Mouse (Mus musculus) ES-Bruce4 (cell line): ENCODE measurements around the gene Rpl7l1.

Experiments
- CTCF ChIP-seq: IDR thresholded peaks from one replicate; pipeline ENCODE4 v1.8.1; 2011; ENCODE audit warnings: low read depth, low read length
- POLR2A ChIP-seq: IDR thresholded peaks from one replicate; pipeline ENCODE4 v1.8.1; 2011; ENCODE audit warnings: low read length; ENCODE audit not compliant: insufficient read depth

DNA sequence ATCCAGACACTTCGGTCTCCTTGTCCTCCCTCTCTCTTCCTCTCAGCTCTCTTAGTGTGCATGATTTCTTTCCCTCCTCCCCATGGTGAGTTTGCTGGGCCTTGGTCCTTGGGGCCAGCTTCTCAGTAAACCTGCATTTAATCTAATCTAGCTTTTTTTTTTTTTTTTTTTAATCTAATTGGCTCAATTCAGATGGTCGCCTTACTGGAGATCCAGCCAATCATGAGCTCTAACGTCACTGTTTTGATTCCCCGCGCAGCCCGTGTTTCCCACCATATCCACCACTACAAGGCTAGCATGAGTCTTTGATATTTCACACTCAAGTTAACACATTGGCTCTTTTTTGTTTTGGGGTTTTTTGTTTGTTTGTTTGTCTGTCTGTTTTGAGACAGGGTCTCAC, 32.0 kb upstream of the Rpl7l1 start:
- TF ChIP-seq POLR2A = no peak
- TF ChIP-seq CTCF = no peak
